Mouse (Mus musculus): ENCODE measurements around the gene Smim26.

DNA sequence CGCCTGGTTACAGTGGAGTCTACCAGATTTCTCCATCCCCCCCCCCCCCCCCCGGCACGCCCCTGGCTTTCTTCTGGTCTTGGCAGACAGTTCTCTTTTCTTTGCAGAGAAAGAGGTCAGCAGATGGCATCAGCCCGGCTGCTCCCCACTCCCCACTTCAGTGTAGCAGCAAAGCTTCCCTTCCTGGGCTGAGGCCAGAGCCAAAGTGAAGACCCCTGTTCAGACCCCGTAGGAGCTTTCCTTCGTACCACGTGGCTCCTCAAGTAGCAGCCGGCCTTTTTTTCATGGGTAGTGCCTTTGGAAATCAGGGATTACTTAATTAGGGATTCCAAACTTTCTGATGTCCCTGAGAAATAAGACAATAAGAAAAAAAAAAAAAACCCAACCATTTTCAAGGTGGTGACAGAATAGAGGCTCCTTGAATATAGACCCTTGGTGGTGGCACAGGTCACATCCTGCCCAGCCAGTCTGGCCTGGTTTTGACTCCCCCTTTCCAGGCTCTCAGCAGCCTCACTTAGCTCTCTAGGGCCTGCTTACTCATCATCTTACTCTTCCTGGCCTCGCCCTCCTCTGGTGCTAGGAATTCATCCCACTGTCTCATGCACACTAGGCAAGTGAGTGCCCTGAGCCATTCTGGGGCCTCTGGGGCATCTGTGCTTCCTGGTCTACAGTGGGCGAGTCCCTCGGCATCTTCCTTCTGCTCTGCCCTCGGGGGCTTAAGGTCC is 44.0 kb downstream of the Smim26 start:
- TF ChIP-seq CTCF (IDR thresholded peaks at IDR 0.05; ENCODE audit: control insufficient read depth, insufficient read depth, insufficient replicate concordance, low read depth, low read length): no peak
- TF ChIP-seq POLR2A (IDR thresholded peaks at IDR 0.05; ENCODE audit: control insufficient read depth, low read depth, low read length): no peak
